Mouse (Mus musculus): ENCODE measurements around the gene Chd2.

DNA sequence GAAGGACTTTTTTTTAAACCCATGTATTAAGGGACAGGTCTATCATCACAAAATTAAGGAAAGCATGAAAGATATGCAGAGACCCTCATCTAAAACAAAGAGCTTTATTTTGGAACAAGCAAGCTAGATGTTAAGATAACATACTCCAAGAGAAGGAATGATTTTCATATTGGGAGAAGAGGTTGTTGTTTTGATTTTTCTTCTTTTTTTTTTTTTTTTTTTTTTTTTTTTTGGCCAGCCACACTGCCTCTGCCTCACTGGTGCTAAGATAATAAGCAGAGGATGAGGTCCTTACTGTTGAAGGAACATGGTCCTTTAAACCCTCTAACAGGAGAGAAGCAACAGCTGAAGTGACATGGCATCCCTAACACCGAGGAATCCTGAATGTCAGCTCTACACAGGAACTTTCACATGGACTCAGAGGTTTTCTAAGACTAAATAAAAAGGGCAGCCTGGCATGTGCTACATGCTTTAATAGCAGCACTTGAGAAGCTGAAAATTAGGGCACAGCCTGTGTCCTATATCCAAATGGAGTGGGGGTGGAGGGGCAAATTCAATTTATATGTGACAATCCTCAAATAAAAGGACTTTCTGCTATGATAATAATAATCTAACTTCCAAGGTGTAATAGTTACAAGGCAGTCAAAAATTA is 17.9 kb downstream of the Chd2 start:
- TF ChIP-seq POLR2A (IDR thresholded peaks at IDR 0.05; ENCODE audit: insufficient read depth, low read depth, low read length) (no peak), CTCF (IDR thresholded peaks at IDR 0.05) (no peak), EP300 (IDR thresholded peaks at IDR 0.05; ENCODE audit: insufficient read depth, low read depth, low read length) (no peak)

All from heart, adult 2 months (tissue).